Mouse (Mus musculus) limb, embryonic 14.5 days (tissue): ENCODE measurements around the gene Mrpl19. TPM values are rescaled to one million over a fixed set of nuclear protein-coding genes. Genes with fewer than 3 reads are reported as not detected.

Experiments used
- ATAC-seq: fragments of 200-750 bp; cut with Nextera tagmentation; 2 replicates; pipeline ENCODE4 v1.8.0; 2017; ENCODE audit warnings: low read depth, moderate number of reproducible peaks, moderate TSS enrichment; ENCODE audit not compliant: low FRiP score
- DNase-seq: peaks from one replicate; pipeline ENCODE4 v3.0.0-alpha.2; 2015; ENCODE audit warnings: low spot score
- H3K27ac ChIP-seq: fragments of 300-500 bp; sonication (generic); replicated peaks from 2 replicates; pipeline ENCODE4 v1.5.1; 2014; ENCODE audit warnings: low read depth, mild to moderate bottlenecking, low read length, moderate library complexity, mixed read lengths
- H3K27me3 ChIP-seq: fragments of 300-500 bp; sonication (generic); 2 replicates; pipeline ENCODE4 v1.6.1; 2014; ENCODE audit warnings: low read length, mixed read lengths; ENCODE audit not compliant: control insufficient read depth, insufficient read depth
- H3K36me3 ChIP-seq: fragments of 300-500 bp; sonication (generic); 2 replicates; pipeline ENCODE4 v1.6.1; 2014; ENCODE audit warnings: mild to moderate bottlenecking, low read length, moderate library complexity, mixed read lengths; ENCODE audit not compliant: control insufficient read depth, insufficient read depth
- H3K4me1 ChIP-seq: fragments of 300-500 bp; sonication (generic); 2 replicates; pipeline ENCODE4 v1.6.1; 2014; ENCODE audit warnings: antibody characterized with exemption, low read length, mixed read lengths; ENCODE audit not compliant: control insufficient read depth, insufficient read depth
- H3K4me2 ChIP-seq: fragments of 300-500 bp; sonication (generic); replicated peaks from 2 replicates; pipeline ENCODE4 v1.6.1; 2014; ENCODE audit warnings: low read depth, mild to moderate bottlenecking, low read length, moderate library complexity; ENCODE audit not compliant: severe bottlenecking
- H3K4me3 ChIP-seq: fragments of 300-500 bp; sonication (generic); replicated peaks from 2 replicates; pipeline ENCODE4 v1.5.1; 2014; ENCODE audit warnings: low read length
- H3K9ac ChIP-seq: fragments of 300-500 bp; sonication (generic); 2 replicates; pipeline ENCODE4 v1.6.1; 2014; ENCODE audit warnings: mild to moderate bottlenecking, low read depth, low read length, moderate library complexity; ENCODE audit not compliant: severe bottlenecking
- H3K9me3 ChIP-seq: fragments of 300-500 bp; sonication (generic); 2 replicates; pipeline ENCODE4 v1.6.1; 2016; ENCODE audit warnings: low read length; ENCODE audit not compliant: control insufficient read depth
- POLR2A ChIP-seq: fragments of 200-500 bp; IDR thresholded peaks from 2 replicates; pipeline ENCODE4 v1.8.0; 2012; ENCODE audit warnings: inconsistent platforms, mild to moderate bottlenecking, moderate library complexity, borderline replicate concordance; ENCODE audit not compliant: insufficient read depth, insufficient read length; ENCODE audit errors: extremely low read depth
- WGBS: fragments of 180-500 bp; shearing (Covaris S2); extraction: QIAGEN DNeasy Blood & Tissue Kit; methylation state at CpG from one replicate; pipeline ENCODE4 v1.1.7; 2014; 5-methylcytosine and 5-hydroxymethylcytosine counted together
- polyA plus RNA-seq, 2 experiments: library from polyadenylated mRNA; depleted of rRNA in 1 of 2; stranded (reverse) in 1 of 2; unstranded in 1 of 2; fragments of >200 nt; fragmentation: Nextera tagmentation in 1 of 2; extraction: Ambion mirVana in 1 of 2; gene quantifications; 2 replicates each; pipeline versions ENCODE4 v1.2.1 to v1.2.3; 2012 to 2014

Mrpl19 gene
- 10.8 and 12.4 TPM in 2 replicates for polyA plus RNA-seq (2012; rRNA removed)
- 39.2 and 41.4 TPM in 2 replicates for polyA plus RNA-seq (2014; fragmentation: Nextera tagmentation; extraction: Ambion mirVana)

- Histone ChIP-seq H3K4me3 (peak within 1 kb of the TSS; percentile 83), H3K9me3 (no peaks in the 10 kb centered on the region), H3K9ac (peak within 1 kb of the TSS; percentile 73), H3K27me3 (no peaks in the 10 kb centered on the region), H3K27ac (no peak within 1 kb of the TSS), H3K4me1 (peaks cover 7% of the 10 kb centered on the region), H3K36me3 (peaks cover 29% of the 10 kb centered on the region), H3K4me2 (peak within 1 kb of the TSS; percentile 61)
- under 1% methylated on average over 40 of the region's 44 CpGs for WGBS
- DNase-seq (peak; percentile 92), ATAC-seq (peak; percentile 97)
- TF ChIP-seq POLR2A, result no peak
Measured at GRCm38 (mm10) chr6:81965296-81966067, at the start of gene Mrpl19. TSS of gene Mrpl19 (minus strand) at chr6:81965958.

- H3K36me3 ChIP-seq, result no peaks in the 10 kb centered on the region
- TF ChIP-seq POLR2A, result no peak
- H3K9ac ChIP-seq, result no peak overlapping the region
- no peak for ATAC-seq
- no peak overlapping the region for H3K27ac ChIP-seq
- DNase-seq, result no peak
- no peaks in the 10 kb centered on the region for H3K9me3 ChIP-seq
- WGBS, result 54% methylated on average over 1 of the region's 1 CpGs
- no peaks in the 10 kb centered on the region for H3K4me1 ChIP-seq
- H3K27me3 ChIP-seq, result no peaks in the 10 kb centered on the region
- H3K4me3 ChIP-seq, result no peak overlapping the region
- no peak overlapping the region for H3K4me2 ChIP-seq
Measured at GRCm38 (mm10) chr6:82012392-82012791, 46.6 kb upstream of the Mrpl19 start.

GRCm38 (mm10) chr6:81990049-81990810, 24.5 kb upstream of the Mrpl19 start:
- ATAC-seq (peak; percentile 70), DNase-seq (peak; percentile 18)
- Histone ChIP-seq H3K27ac (peak overlapping the region; percentile 80), H3K9ac (0 out of 2 replicates have a peak overlapping the region, but pooled peaks have one; percentile 25), H3K4me1 (peaks cover 26% of the 10 kb centered on the region), H3K9me3 (no peaks in the 10 kb centered on the region), H3K4me2 (peak overlapping the region; percentile 36), H3K4me3 (peak overlapping the region; percentile 6; the same call in 1 of the 2 replicates), H3K27me3 (no peaks in the 10 kb centered on the region), H3K36me3 (no peaks in the 10 kb centered on the region)
- 23% methylated on average over 20 of the region's 20 CpGs for WGBS
- TF ChIP-seq POLR2A, result no peak

- Histone ChIP-seq H3K4me2 (no peak overlapping the region), H3K36me3 (no peaks in the 10 kb centered on the region), H3K4me3 (no peak overlapping the region), H3K4me1 (peaks cover 26% of the 10 kb centered on the region), H3K9me3 (no peaks in the 10 kb centered on the region), H3K27ac (no peak overlapping the region), H3K9ac (no peak overlapping the region), H3K27me3 (no peaks in the 10 kb centered on the region)
- no peak for DNase-seq
- WGBS, result 89% methylated on average over 5 of the region's 5 CpGs
- ATAC-seq, result no peak
- TF ChIP-seq POLR2A, result no peak
Measured at GRCm38 (mm10) chr6:81988341-81988740, 22.6 kb upstream of the Mrpl19 start.

- Histone ChIP-seq H3K9ac (no peak overlapping the region), H3K4me3 (no peak overlapping the region), H3K27me3 (no peaks in the 10 kb centered on the region), H3K9me3 (no peaks in the 10 kb centered on the region), H3K4me2 (no peak overlapping the region; the same call in 1 of the 2 replicates), H3K4me1 (peaks cover 26% of the 10 kb centered on the region), H3K36me3 (no peaks in the 10 kb centered on the region), H3K27ac (peak overlapping the region; percentile 61)
- TF ChIP-seq POLR2A, result no peak
- ATAC-seq (no peak), DNase-seq (no peak)
- WGBS, result 42% methylated on average over 3 of the region's 3 CpGs
Measured at GRCm38 (mm10) chr6:81987580-81987979, 21.8 kb upstream of the Mrpl19 start.
